Mouse (Mus musculus) forelimb bud, embryonic 11.5 days (tissue): Measurements from ENCODE around the gene Gm28051.

Experiments used
- DNase-seq: peaks from one replicate; pipeline ENCODE4 v3.0.0-alpha.2; 2012; ENCODE audit warnings: low read depth, low spot score

Gene Gm28051

DNA sequence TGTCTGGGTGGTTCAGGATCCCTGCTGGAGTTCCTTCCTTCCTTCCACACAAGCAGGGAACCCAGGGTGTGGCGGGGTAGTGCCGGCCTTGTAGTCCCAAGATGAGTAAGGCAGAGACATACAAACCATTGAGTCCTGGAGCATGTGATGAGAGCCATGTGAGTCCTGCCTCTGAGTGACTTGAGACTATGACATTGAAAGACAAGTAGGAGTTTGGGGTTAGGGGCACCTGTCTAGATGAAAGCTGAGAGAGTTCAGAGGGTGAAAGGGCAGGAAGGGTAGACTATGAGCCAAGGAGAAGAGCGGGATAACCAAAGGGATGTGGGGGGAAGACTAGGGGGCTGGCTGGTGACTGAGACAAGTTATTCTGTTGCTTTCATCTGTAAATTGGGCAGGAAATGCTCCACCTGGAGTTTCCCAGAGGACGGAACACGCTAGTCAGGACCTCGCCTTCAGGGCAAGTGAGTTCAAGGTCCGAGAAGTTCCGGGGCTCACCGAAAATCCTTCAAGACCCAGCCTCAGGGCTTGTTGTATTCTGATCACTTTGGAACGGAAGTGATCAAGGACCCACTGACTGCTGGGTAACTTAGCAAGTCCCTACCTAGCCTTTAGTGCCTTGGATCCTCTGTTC, 50.6 kb downstream of the Gm28051 start:
- DNase-seq: no peak

- DNase-seq: no peak
Observed at GRCm38 (mm10) chr12:102705906-102706640, 51.5 kb downstream of the Gm28051 start.

- peak; percentile 62 for DNase-seq
Observed at GRCm38 (mm10) chr12:102705216-102705871, 52.2 kb downstream of the Gm28051 start.

GRCm38 (mm10) chr12:102704457-102705198, 52.9 kb downstream of the Gm28051 start, which contains the start of gene Itpk1:
Itpk1 (minus strand) TSS chr12:102704930.
- no peak for DNase-seq

DNA sequence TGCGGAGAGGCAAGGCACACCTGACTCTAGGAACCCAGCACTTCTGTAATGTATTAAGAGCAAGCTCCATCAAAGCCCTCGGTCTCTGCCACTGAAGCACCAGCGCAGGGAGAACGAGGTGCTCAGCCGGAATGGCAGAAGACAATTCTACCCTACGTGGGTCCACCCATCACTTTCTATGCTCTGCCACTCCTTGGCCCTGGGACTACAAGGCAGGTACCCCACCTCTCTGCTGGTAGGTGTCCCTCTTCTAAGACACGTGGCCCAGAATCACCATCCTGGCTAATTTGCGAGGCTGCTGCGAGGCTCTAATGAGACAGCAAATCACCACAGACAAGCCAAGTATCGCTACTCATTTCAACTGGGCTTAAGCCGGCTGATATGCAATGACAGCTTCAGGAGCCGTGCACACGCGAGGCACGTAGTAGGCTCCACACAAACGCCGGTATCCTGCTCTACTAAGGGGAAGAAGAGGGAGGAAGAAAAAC, 53.6 kb downstream of the Gm28051 start:
- DNase-seq: no peak

GRCm38 (mm10) chr12:102703441-102703840, 54.1 kb downstream of the Gm28051 start:
- DNase-seq: no peak

GRCm38 (mm10) chr12:102703111-102703412, 54.5 kb downstream of the Gm28051 start:
- DNase-seq: no peak

DNA sequence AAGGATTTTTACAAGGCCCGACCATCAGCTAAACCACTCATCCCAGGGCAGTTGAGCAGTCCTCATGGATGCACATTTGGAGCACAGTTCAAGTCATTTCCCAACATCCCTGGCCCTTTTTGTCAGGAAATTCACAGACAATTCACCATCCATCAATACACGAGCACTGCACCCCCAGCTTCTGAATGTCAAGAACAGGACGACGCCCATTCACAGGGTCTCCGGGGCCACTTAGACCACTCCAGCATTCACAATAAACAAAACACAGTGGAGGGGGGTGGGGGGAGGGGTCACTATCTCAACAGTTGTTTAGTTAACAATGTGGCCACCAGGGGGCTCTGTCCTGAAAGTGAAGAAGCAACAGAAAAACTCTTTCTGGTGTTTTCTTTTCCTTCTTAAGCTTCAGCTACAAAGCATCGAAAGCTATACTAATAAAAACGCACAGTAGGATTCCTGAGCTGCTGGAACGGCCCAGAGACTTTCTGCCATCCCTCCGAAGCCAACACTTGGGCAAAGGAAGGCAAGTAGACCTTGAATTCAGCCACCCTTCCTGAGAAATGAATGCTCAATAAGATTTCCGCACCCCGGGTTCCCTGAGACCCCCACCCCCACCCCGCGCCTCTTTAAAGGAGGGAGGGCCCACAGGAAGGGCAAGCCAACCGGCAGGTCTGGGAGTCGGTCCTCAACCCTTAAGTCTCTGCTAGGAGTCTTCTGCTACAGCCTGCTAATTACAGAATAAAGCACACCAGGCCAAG, 55.0 kb downstream of the Gm28051 start:
- DNase-seq: peak; percentile 81

- DNase-seq: no peak
Observed at GRCm38 (mm10) chr12:102701691-102702207, 55.8 kb downstream of the Gm28051 start.

GRCm38 (mm10) chr12:102700453-102700852, 57.1 kb downstream of the Gm28051 start:
- DNase-seq: no peak

GRCm38 (mm10) chr12:102699156-102699555, 58.4 kb downstream of the Gm28051 start:
- DNase-seq: no peak

DNA sequence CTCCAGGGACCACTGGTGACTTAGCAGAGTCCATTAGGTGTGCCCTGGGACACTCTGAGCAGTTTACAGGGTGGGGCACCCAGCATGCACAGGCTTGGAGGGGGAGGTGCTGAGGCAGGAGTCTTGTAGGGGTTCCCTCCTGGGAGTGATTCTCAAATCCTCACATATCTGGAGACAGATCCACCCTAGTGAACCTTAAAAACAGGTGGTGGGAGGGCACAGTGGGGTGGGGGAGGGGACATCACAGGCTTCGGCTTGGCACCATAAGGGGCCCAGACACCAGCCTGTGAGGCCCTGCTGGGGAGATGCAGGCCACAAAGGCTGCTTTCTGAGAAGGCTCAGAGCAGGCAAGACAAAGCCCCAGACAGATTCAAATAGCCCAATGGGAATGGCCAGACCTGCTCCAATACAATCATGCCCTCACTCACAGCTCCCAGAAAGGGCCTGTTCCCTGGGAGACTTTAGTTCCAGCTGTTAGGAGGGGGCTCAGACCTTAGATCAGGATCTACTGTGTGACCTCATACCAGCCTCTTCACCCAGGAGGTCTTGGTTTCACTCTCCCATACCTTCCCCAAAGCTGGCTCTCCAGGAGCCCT, 59.4 kb downstream of the Gm28051 start:
- DNase-seq: no peak

DNA sequence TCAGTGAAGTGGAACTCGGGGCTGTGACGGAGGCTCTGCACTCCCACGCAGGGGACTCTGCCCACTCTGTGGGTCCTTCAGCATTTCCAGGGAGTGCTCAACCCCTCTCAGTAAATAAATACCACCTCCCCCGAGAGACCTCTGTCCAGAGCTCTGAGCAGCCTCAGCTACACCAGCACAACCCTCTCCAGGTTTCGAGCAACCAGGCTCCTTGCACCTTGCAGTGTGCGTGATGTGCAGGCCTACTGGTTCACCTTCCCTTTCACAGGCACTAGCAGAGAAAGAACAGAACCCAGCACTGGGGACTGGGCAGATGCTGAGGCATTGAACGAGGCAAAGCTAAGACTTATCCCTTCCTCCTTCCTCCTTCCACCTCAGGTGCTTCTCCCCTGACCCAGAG, 60.2 kb downstream of the Gm28051 start:
- no peak for DNase-seq

DNA sequence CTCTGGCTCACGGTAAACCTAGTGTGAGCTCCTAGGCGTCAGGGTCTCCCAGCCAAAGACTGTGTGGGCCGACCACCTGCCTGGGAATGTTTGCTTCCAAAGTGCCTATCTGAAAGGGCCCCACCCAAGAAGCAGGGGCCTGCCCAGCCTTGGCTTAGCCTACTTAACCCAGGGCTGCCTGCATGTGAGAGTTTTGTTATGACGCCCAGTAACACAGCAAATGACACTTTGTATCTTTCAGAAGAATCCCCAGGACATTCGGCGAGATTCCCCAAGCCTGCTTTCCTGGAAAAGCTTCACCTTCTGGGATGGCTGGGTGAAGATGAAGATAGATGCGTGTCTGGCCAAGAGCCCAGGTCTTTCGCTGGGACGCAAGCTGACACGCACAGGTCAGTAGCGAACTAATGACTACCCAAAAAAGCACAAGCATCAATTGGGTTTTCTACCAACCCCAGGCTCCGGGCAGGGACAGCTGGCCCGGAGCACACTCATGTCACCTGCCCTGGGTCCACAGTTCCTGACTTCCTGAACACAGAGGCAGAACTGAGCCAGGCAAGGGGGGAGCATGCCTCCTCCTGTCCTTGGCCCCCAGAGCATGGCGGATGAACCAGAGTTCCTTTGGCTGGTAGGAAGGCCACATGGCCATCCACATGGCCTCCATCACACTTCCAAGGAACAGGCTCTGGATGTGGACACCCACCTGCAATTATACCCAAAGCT, 60.8 kb downstream of the Gm28051 start:
- DNase-seq: no peak

- no peak for DNase-seq
Observed at GRCm38 (mm10) chr12:102695369-102696239, 62.0 kb downstream of the Gm28051 start.

- no peak for DNase-seq
Observed at GRCm38 (mm10) chr12:102691761-102692160, 65.8 kb downstream of the Gm28051 start.

DNA sequence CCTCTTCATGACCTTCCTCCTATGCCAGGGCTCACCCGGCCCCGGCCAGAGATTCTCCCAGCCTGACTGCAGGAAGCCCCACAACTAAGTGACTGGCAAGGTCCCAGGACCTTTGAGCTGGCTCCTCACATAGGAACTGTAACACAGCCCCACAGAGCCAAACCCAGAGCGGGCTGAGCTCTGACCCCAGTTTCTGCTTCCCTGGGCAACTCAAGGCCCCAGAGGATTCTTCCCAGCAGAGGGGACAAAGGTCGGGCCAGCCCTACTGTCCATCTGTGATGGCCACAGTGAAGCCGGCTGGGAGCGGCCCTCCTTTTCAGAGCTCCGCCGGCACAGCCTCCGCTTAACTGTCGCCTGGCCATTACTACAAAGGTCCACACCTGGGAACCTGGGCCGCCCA, 66.4 kb downstream of the Gm28051 start:
- DNase-seq: no peak

DNA sequence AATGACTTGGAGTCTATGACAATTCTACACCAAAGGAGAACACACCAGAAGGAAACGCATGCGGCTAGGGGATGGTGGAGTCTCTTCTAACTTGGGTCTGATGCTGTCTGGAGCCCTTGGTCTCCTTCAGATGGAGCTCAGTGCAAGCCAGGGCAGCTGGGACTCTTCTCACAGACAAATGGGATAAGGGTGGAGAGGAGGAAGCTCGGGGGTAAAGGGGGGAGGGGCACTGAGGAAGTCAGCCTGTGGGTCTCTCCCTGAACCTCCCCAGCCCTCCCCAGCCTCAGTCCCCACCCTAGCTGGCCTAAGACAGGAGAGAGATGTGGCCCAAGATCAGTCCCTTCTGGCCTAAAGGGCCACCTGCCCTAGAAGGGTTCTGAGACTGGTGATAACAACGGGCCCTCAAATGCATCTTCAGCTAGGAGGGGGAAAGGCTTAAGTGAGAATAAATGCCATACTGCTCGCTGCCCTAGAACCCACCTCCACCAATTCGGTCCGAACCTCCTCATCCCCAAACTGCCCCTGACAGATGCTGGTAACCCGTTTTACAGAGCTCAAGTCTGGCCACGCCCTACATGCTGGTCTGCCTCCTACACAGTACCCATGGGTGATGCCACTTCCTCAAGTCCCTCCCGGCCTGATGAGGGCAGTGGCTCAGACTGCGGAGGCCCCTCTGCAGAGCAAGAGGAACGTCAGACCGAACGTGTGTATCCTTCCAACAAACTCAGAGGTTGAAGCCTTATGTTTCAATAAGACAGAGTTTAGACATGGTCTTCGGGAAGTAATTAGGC, 67.6 kb downstream of the Gm28051 start:
- no peak for DNase-seq
